Mouse (Mus musculus): Measurements from ENCODE around the gene Cables2. TPM values are rescaled to one million over a fixed set of nuclear protein-coding genes. Genes with fewer than 3 reads are reported as not detected.

The Cables2 gene
- polyA plus RNA-seq, 1 experiment from 2014 or later, result 16.8 TPM

DNA sequence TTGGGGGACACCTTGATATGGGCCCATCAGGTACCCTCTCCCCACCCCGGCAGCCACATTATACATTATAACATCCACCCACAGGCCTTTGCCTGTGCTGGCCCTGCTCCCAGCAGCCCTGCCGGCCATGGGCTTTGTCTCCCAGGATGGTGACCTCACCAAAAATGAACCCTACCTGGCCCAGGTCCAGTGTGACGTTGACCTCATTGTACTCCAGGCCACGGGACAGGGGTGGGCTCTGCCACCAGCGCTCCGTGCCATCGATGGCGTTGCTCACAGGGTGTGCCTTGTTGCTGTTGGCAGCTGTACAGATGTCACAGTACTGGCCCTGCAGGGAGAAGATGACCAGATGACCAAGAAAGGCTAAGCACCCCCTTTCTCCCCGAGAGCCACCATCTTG is 52.2 kb downstream of the Cables2 start:
- H3K4me2 ChIP-seq (ENCODE audit: low read depth, low read length, severe bottlenecking), result no peak overlapping the region
- WGBS, result 95% methylated on average over 9 of the region's 9 CpGs

DNA sequence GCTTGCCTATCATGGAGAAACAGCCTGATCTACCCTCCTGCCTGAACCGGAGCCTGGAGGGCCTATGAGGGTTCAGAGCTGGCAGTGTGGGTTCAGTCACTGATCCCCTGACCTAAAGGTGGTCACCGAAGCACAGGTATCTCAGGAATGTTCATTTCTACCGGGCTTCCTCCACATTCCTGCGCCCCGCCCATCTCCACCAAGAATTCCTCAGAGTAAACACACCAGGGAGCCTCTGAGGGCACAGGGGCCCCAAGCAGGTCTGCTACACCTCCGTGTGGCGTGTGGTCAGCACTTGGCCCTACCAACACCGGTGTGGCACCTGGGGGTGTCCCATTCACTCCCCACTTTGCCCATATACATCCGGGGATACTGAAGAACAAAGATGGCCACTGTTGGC is 53.1 kb downstream of the Cables2 start:
- no peaks in the 10 kb centered on the region for H3K36me3 ChIP-seq (ENCODE audit: control insufficient read depth, insufficient read depth, low read length)
- ATAC-seq (replicated peaks; ENCODE audit: low FRiP score) (no peak), DNase-seq (ENCODE audit: low spot score) (no peak)
- H3K27ac ChIP-seq (ENCODE audit: low read depth, low read length), result no peak overlapping the region
- H3K4me1 ChIP-seq (replicated peaks; ENCODE audit: control insufficient read depth, insufficient read depth, low read length), result peaks cover 15% of the 10 kb centered on the region
- H3K9ac ChIP-seq (ENCODE audit: low read length), result no peak overlapping the region
- H3K9me3 ChIP-seq (ENCODE audit: control insufficient read depth, low read length), result no peaks in the 10 kb centered on the region
- peaks cover 7% of the 10 kb centered on the region; the same call in 1 of the 2 replicates for H3K27me3 ChIP-seq (ENCODE audit: control insufficient read depth, insufficient read depth, low read length)
- WGBS, result 87% methylated on average over 9 of the region's 9 CpGs
- H3K4me2 ChIP-seq (ENCODE audit: low read depth, low read length, severe bottlenecking), result no peak overlapping the region
- no peak overlapping the region for H3K4me3 ChIP-seq (ENCODE audit: low read depth, low read length)

More for the DNA sequence above, 52.2 kb downstream of the Cables2 start:
- Histone ChIP-seq H3K27ac (ENCODE audit: low read depth, low read length) (no peak overlapping the region), H3K9ac (ENCODE audit: low read length) (no peak overlapping the region), H3K27me3 (ENCODE audit: control insufficient read depth, insufficient read depth, low read length) (peaks cover 7% of the 10 kb centered on the region; the same call in 1 of the 2 replicates), H3K9me3 (ENCODE audit: control insufficient read depth, low read length) (no peaks in the 10 kb centered on the region), H3K4me3 (ENCODE audit: low read depth, low read length) (no peak overlapping the region), H3K4me1 (replicated peaks; ENCODE audit: control insufficient read depth, insufficient read depth, low read length) (peaks cover 13% of the 10 kb centered on the region), H3K36me3 (ENCODE audit: control insufficient read depth, insufficient read depth, low read length) (no peaks in the 10 kb centered on the region)
- ATAC-seq (replicated peaks; ENCODE audit: low FRiP score) (no peak), DNase-seq (ENCODE audit: low spot score) (no peak)

DNA sequence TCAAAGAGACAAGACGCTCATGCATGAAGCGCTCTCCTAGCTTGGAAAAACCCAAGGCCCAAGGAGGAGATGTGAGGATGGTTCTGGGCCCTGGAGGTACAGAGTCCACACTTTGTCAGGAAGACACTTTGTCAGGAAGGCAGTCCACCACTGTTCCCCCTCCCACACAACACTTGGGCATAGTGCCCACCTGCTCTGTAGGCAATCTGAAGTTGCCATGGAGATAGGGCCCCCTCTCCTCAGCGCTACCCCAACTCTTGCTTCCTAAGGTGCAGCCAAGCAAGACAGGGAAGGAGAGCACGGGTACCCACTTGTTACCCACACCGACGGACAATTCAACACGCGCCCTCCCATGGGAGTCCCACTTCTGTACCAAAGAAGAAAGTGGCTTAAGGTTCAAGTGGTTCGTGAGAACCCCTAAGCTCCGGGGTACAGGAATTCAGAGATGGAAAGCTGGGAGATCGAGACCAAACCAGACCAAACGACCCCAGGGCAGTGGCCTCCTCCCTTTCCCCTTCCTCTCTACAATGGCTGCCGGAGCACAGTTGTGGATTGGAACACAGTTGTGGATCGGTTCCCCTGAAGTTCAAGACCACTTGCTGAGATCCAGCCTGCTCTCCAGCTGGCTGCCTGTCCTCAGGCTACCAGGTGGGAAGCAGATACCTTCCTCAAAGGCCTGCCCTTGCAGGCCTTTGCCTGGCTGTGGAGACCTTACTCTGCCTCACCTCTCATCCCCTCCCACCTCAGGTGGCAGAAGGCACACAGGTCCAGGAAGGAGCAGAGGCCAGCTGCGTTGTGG is 54.0 kb downstream of the Cables2 start:
- Histone ChIP-seq H3K27ac (ENCODE audit: low read depth, low read length) (no peak overlapping the region), H3K4me3 (ENCODE audit: low read depth, low read length) (no peak overlapping the region), H3K4me1 (replicated peaks; ENCODE audit: control insufficient read depth, insufficient read depth, low read length) (peaks cover 12% of the 10 kb centered on the region), H3K4me2 (ENCODE audit: low read depth, low read length, severe bottlenecking) (no peak overlapping the region), H3K36me3 (ENCODE audit: control insufficient read depth, insufficient read depth, low read length) (no peaks in the 10 kb centered on the region), H3K9ac (ENCODE audit: low read length) (no peak overlapping the region), H3K27me3 (ENCODE audit: control insufficient read depth, insufficient read depth, low read length) (peaks cover 3% of the 10 kb centered on the region; the same call in 1 of the 2 replicates), H3K9me3 (ENCODE audit: control insufficient read depth, low read length) (no peaks in the 10 kb centered on the region)
- ATAC-seq (replicated peaks; ENCODE audit: low FRiP score), result no peak
- DNase-seq (ENCODE audit: low spot score), result no peak
- 80% methylated on average over 15 of the region's 15 CpGs for WGBS

DNA sequence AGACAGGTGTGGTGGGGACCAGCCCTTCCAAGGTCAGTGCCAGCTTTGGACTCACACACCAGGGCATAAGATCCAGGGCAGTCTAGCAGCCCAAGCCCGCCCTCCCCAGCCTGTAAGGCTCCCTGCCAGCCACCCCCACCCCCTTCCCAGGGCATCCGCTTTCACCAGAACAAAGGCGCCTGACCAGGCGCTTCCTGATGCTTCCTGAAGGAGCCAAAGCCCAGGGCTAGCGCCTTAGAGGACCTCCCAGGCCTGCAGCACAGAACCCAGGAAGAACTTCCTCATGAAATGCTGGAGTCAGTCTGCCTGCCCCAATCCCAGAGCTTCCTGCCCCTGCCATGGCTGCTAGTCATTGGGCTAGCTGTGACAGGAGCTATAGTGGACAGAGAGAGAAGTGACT is 54.6 kb downstream of the Cables2 start:
- no peak overlapping the region for H3K27ac ChIP-seq (ENCODE audit: low read depth, low read length)
- no peak overlapping the region for H3K4me2 ChIP-seq (ENCODE audit: low read depth, low read length, severe bottlenecking)
- 0 out of 2 replicates have a peak, but pooled peaks cover 2% of the 10 kb centered on the region for H3K27me3 ChIP-seq (ENCODE audit: control insufficient read depth, insufficient read depth, low read length)
- WGBS, result 24% methylated on average over 5 of the region's 5 CpGs
- no peak overlapping the region for H3K9ac ChIP-seq (ENCODE audit: low read length)
- no peaks in the 10 kb centered on the region for H3K36me3 ChIP-seq (ENCODE audit: control insufficient read depth, insufficient read depth, low read length)
- H3K4me1 ChIP-seq (replicated peaks; ENCODE audit: control insufficient read depth, insufficient read depth, low read length), result peaks cover 12% of the 10 kb centered on the region
- DNase-seq (ENCODE audit: low spot score) (no peak), ATAC-seq (replicated peaks; ENCODE audit: low FRiP score) (no peak)
- H3K4me3 ChIP-seq (ENCODE audit: low read depth, low read length), result no peak overlapping the region
- H3K9me3 ChIP-seq (ENCODE audit: control insufficient read depth, low read length), result no peaks in the 10 kb centered on the region

DNA sequence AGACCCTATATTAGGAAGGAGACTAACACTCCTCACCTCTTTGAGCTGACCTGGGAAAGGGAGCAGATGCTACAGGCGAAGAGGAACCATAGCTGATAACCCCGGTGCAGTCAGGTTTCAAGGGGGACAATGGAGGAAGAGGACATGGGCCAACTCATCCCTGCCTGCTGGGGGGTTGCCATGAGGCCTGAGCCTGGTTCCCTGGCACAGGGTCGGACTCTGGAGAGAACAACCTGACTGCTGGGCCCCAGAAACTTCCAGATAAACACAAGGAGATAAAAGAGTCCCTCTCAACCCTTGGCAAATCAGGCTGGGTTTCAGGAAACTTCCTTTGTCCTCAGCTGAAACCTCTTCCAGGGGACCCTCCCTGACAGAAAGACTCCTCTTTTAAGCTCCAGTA is 55.1 kb downstream of the Cables2 start:
- no peak for ATAC-seq (replicated peaks; ENCODE audit: low FRiP score)
- H3K4me1 ChIP-seq (replicated peaks; ENCODE audit: control insufficient read depth, insufficient read depth, low read length), result peaks cover 12% of the 10 kb centered on the region
- H3K9ac ChIP-seq (ENCODE audit: low read length), result no peak overlapping the region
- no peaks in the 10 kb centered on the region for H3K36me3 ChIP-seq (ENCODE audit: control insufficient read depth, insufficient read depth, low read length)
- no peak overlapping the region for H3K4me2 ChIP-seq (ENCODE audit: low read depth, low read length, severe bottlenecking)
- DNase-seq (ENCODE audit: low spot score), result no peak
- no peak overlapping the region for H3K4me3 ChIP-seq (ENCODE audit: low read depth, low read length)
- H3K27me3 ChIP-seq (ENCODE audit: control insufficient read depth, insufficient read depth, low read length), result 0 out of 2 replicates have a peak, but pooled peaks cover under 1% of the 10 kb centered on the region
- WGBS, result 70% methylated on average over 3 of the region's 3 CpGs
- no peaks in the 10 kb centered on the region for H3K9me3 ChIP-seq (ENCODE audit: control insufficient read depth, low read length)
- no peak overlapping the region for H3K27ac ChIP-seq (ENCODE audit: low read depth, low read length)

DNA sequence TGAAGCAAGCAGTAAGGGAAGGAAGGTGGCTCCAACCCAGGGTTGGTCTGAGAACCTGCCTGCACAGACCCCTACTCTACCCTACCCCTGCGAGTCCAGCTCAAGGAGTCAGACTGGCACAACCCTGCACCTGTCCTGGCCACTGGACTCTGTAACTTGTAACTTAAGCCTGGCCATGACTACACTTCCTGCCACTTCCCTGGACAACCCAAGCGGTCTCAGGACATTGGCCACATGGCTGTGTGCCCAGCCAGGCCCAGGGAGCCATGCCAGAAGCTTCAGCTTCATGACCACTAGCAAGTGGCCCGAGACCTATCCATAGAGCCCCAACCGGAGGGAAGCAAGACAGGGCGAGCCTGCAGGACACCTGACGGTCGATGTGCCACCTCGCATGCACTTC is 55.7 kb downstream of the Cables2 start:
- H3K4me1 ChIP-seq (replicated peaks; ENCODE audit: control insufficient read depth, insufficient read depth, low read length), result peaks cover 11% of the 10 kb centered on the region
- DNase-seq (ENCODE audit: low spot score), result no peak

DNA sequence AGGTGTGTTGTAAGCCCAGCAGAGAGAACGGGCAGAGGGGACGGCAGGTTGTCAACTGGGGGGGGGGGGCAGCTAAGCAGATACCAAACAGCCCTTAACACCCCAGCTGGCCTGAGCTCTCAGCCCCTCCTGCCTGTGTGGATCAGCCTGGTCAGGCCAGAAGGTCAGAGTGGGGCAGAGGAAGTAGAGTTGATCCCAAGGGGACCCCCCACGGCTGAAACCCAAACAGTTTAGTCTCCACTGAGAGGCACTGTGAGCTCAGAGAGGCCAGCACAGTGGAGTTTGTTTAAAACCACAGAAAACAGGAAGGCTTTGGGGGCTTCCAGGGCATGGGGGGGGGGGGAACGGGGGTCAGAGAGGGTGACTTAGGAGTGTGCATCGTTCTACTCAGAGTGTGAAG is 56.4 kb downstream of the Cables2 start:
- H3K4me1 ChIP-seq (replicated peaks; ENCODE audit: control insufficient read depth, insufficient read depth, low read length), result peaks cover 5% of the 10 kb centered on the region; the same call in 1 of the 2 replicates
- no peaks in the 10 kb centered on the region for H3K27me3 ChIP-seq (ENCODE audit: control insufficient read depth, insufficient read depth, low read length)
- no peaks in the 10 kb centered on the region for H3K9me3 ChIP-seq (ENCODE audit: control insufficient read depth, low read length)
- no peak overlapping the region for H3K27ac ChIP-seq (ENCODE audit: low read depth, low read length)
- no peaks in the 10 kb centered on the region for H3K36me3 ChIP-seq (ENCODE audit: control insufficient read depth, insufficient read depth, low read length)
- H3K9ac ChIP-seq (ENCODE audit: low read length), result no peak overlapping the region
- DNase-seq (ENCODE audit: low spot score), result no peak
- 64% methylated on average over 5 of the region's 5 CpGs for WGBS
- H3K4me2 ChIP-seq (ENCODE audit: low read depth, low read length, severe bottlenecking), result no peak overlapping the region
- no peak for ATAC-seq (replicated peaks; ENCODE audit: low FRiP score)
- H3K4me3 ChIP-seq (ENCODE audit: low read depth, low read length), result no peak overlapping the region

More for the DNA sequence above, 55.7 kb downstream of the Cables2 start:
- Histone ChIP-seq H3K36me3 (ENCODE audit: control insufficient read depth, insufficient read depth, low read length) (no peaks in the 10 kb centered on the region), H3K4me3 (ENCODE audit: low read depth, low read length) (no peak overlapping the region), H3K9ac (ENCODE audit: low read length) (no peak overlapping the region), H3K27me3 (ENCODE audit: control insufficient read depth, insufficient read depth, low read length) (no peaks in the 10 kb centered on the region), H3K27ac (ENCODE audit: low read depth, low read length) (no peak overlapping the region), H3K4me2 (ENCODE audit: low read depth, low read length, severe bottlenecking) (no peak overlapping the region), H3K9me3 (ENCODE audit: control insufficient read depth, low read length) (no peaks in the 10 kb centered on the region)
- WGBS, result 91% methylated on average over 8 of the region's 8 CpGs
- ATAC-seq (replicated peaks; ENCODE audit: low FRiP score), result no peak

DNA sequence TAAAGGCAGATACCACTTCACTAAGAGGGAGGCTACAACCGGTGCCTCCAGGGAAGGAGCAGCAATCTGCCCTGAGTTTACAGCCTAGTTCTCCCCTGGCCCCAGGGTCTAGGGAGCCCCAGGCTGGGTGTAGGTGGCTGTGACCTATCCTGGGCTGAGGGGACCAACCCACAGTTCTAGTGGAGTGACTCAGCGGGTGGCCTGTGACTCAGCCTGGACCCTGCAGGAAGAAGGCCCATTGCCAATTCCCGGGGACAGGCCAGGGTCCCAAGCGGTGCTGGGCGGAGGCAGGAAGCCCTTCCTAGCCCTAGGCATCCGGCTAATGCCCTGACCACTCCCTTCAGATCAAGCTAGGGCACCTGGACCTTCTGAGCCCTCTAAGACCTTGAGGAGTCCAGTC is 57.3 kb downstream of the Cables2 start:
- Histone ChIP-seq H3K4me3 (ENCODE audit: low read depth, low read length) (no peak overlapping the region), H3K4me2 (ENCODE audit: low read depth, low read length, severe bottlenecking) (no peak overlapping the region), H3K36me3 (ENCODE audit: control insufficient read depth, insufficient read depth, low read length) (no peaks in the 10 kb centered on the region), H3K4me1 (replicated peaks; ENCODE audit: control insufficient read depth, insufficient read depth, low read length) (peaks cover 5% of the 10 kb centered on the region; the same call in 1 of the 2 replicates), H3K27me3 (ENCODE audit: control insufficient read depth, insufficient read depth, low read length) (no peaks in the 10 kb centered on the region), H3K27ac (ENCODE audit: low read depth, low read length) (no peak overlapping the region), H3K9ac (ENCODE audit: low read length) (no peak overlapping the region), H3K9me3 (ENCODE audit: control insufficient read depth, low read length) (no peaks in the 10 kb centered on the region)
- DNase-seq (ENCODE audit: low spot score) (no peak), ATAC-seq (replicated peaks; ENCODE audit: low FRiP score) (no peak)
- WGBS, result 85% methylated on average over 6 of the region's 6 CpGs

DNA sequence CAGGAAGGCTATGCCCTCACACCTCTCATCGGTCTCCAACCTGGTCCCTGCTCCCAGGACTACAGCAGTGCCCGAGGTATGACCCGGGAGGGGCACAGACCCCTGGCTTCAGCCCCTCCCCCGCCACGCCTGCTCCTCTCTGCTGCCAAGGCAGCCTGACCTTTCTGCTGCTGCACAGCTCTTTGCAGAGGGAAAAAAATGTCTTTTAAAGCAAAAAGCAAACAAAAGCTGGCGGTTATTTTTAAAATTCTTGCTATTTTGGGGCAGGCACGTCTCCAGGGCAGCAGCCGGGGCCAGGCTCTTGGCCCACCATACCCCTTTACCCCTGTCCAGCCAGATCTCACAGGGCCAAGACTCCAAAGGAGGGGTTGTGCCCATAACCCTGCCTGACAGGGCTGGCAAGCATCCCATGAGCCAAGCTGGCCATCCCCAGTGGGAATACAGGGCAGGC is 58.3 kb downstream of the Cables2 start:
- no peak overlapping the region for H3K4me2 ChIP-seq (ENCODE audit: low read depth, low read length, severe bottlenecking)
- ATAC-seq (replicated peaks; ENCODE audit: low FRiP score) (no peak), DNase-seq (ENCODE audit: low spot score) (no peak)
- no peaks in the 10 kb centered on the region for H3K36me3 ChIP-seq (ENCODE audit: control insufficient read depth, insufficient read depth, low read length)
- 75% methylated on average over 8 of the region's 8 CpGs for WGBS
- peaks cover 5% of the 10 kb centered on the region; the same call in 1 of the 2 replicates for H3K4me1 ChIP-seq (replicated peaks; ENCODE audit: control insufficient read depth, insufficient read depth, low read length)
- H3K9ac ChIP-seq (ENCODE audit: low read length), result no peak overlapping the region
- H3K4me3 ChIP-seq (ENCODE audit: low read depth, low read length), result no peak overlapping the region
- no peaks in the 10 kb centered on the region for H3K9me3 ChIP-seq (ENCODE audit: control insufficient read depth, low read length)
- no peaks in the 10 kb centered on the region for H3K27me3 ChIP-seq (ENCODE audit: control insufficient read depth, insufficient read depth, low read length)
- no peak overlapping the region for H3K27ac ChIP-seq (ENCODE audit: low read depth, low read length)
